Mouse (Mus musculus) heart, embryonic 11.5 days (tissue): ENCODE results near the gene Foxc2. TPM values are rescaled to one million over a fixed set of nuclear protein-coding genes. Genes with fewer than 3 reads are reported as not detected.
"Not testable (repeated sequence)": the region's sequence is repeated elsewhere in the genome, so short reads cannot be mapped to it uniquely, and the experiment has no call there.

Experiments
- ATAC-seq: fragments of 200-750 bp; cut with Nextera tagmentation; replicated peaks from 2 replicates; pipeline ENCODE4 v1.8.0; 2017; ENCODE audit warnings: moderate library complexity; ENCODE audit not compliant: insufficient number of reproducible peaks, low FRiP score, low TSS enrichment
- H3K27ac ChIP-seq: fragments of 300-500 bp; sonication (generic); 2 replicates; pipeline ENCODE4 v1.5.1; 2014; ENCODE audit warnings: mild to moderate bottlenecking, low read depth, low read length
- H3K27me3 ChIP-seq: fragments of 300-500 bp; sonication (generic); 2 replicates; pipeline ENCODE4 v1.6.1; 2014; ENCODE audit warnings: mild to moderate bottlenecking, low read length, mixed read lengths; ENCODE audit not compliant: control insufficient read depth, insufficient read depth
- H3K36me3 ChIP-seq: fragments of 300-500 bp; sonication (generic); 2 replicates; pipeline ENCODE4 v1.6.1; 2014; ENCODE audit warnings: mild to moderate bottlenecking, low read length, moderate library complexity, mixed read lengths; ENCODE audit not compliant: control insufficient read depth, insufficient read depth
- H3K4me1 ChIP-seq: fragments of 300-500 bp; sonication (generic); 2 replicates; pipeline ENCODE4 v1.6.1; 2014; ENCODE audit warnings: low read length; ENCODE audit not compliant: control insufficient read depth, insufficient read depth
- H3K4me2 ChIP-seq: fragments of 300-500 bp; sonication (generic); 2 replicates; pipeline ENCODE4 v1.6.1; 2014; ENCODE audit warnings: mild to moderate bottlenecking, moderate library complexity
- H3K4me3 ChIP-seq: fragments of 300-500 bp; sonication (generic); 2 replicates; pipeline ENCODE4 v1.5.1; 2014; ENCODE audit warnings: low read depth, low read length
- H3K9ac ChIP-seq: fragments of 300-500 bp; sonication (generic); 2 replicates; pipeline ENCODE4 v1.6.1; 2014; ENCODE audit warnings: mild to moderate bottlenecking, low read depth, low read length, moderate library complexity
- H3K9me3 ChIP-seq: fragments of 300-500 bp; sonication (generic); replicated peaks from 2 replicates; pipeline ENCODE4 v1.6.1; 2016; ENCODE audit warnings: low read length; ENCODE audit not compliant: control insufficient read depth
- WGBS: fragments of 180-500 bp; shearing (Covaris S2); extraction: QIAGEN DNeasy Blood & Tissue Kit; methylation state at CpG from one replicate; pipeline ENCODE4 v1.1.7; 2014; ENCODE audit not compliant: insufficient replicate concordance; 5-methylcytosine and 5-hydroxymethylcytosine counted together
- polyA plus RNA-seq: library from polyadenylated mRNA; unstranded; fragments of >200 nt; fragmentation: Nextera tagmentation; extraction: Ambion mirVana; gene quantifications from 2 replicates; pipeline ENCODE4 v1.2.1, GENCODE M21; 2014

Gene Foxc2
- polyA plus RNA-seq, 1 experiment from 2014 or later, result 12.7 TPM

- no peak for ATAC-seq
- Histone ChIP-seq H3K4me2 (no peak overlapping the region), H3K4me1 (no peaks in the 10 kb centered on the region; the same call in 1 of the 2 replicates), H3K4me3 (no peak overlapping the region), H3K9ac (no peak overlapping the region), H3K9me3 (0 out of 2 replicates have a peak, but pooled peaks cover 6% of the 10 kb centered on the region), H3K27me3 (peaks cover 3% of the 10 kb centered on the region; the same call in 1 of the 2 replicates), H3K27ac (no peak overlapping the region), H3K36me3 (peaks cover 2% of the 10 kb centered on the region; the same call in 1 of the 2 replicates)
- WGBS, result 88% methylated on average over 6 of the region's 6 CpGs
Measured at GRCm38 (mm10) chr8:121136856-121137255, 20.9 kb downstream of the Foxc2 start.

GRCm38 (mm10) chr8:121145457-121146134, 29.6 kb downstream of the Foxc2 start:
- not testable (repeated sequence) for H3K27ac ChIP-seq, H3K4me3 ChIP-seq, H3K4me2 ChIP-seq, H3K9ac ChIP-seq, H3K4me1 ChIP-seq, H3K9me3 ChIP-seq, H3K36me3 ChIP-seq, ATAC-seq
- H3K27me3 ChIP-seq, result peaks cover 14% of the 10 kb centered on the region
- 69% methylated on average over 4 of the region's 6 CpGs for WGBS

- WGBS, result 17% methylated on average over 8 of the region's 8 CpGs
- Histone ChIP-seq H3K9ac (0 out of 2 replicates have a peak overlapping the region, but pooled peaks have one; percentile 28), H3K4me1 (peaks cover 9% of the 10 kb centered on the region), H3K27ac (no peak overlapping the region), H3K27me3 (0 out of 2 replicates have a peak, but pooled peaks cover 3% of the 10 kb centered on the region), H3K36me3 (no peaks in the 10 kb centered on the region), H3K4me3 (no peak overlapping the region), H3K4me2 (no peak overlapping the region), H3K9me3 (no peaks in the 10 kb centered on the region)
- no peak for ATAC-seq
Measured at GRCm38 (mm10) chr8:121148573-121149083, 32.7 kb downstream of the Foxc2 start.

- no peak overlapping the region for H3K27ac ChIP-seq
- no peak overlapping the region for H3K9ac ChIP-seq
- WGBS, result 30% methylated on average over 12 of the region's 12 CpGs
- no peaks in the 10 kb centered on the region for H3K36me3 ChIP-seq
- no peak overlapping the region for H3K4me3 ChIP-seq
- no peaks in the 10 kb centered on the region for H3K9me3 ChIP-seq
- H3K4me1 ChIP-seq, result peaks cover 9% of the 10 kb centered on the region
- 0 out of 2 replicates have a peak, but pooled peaks cover 3% of the 10 kb centered on the region for H3K27me3 ChIP-seq
- no peak for ATAC-seq
- peak overlapping the region; percentile 22 for H3K4me2 ChIP-seq
Measured at GRCm38 (mm10) chr8:121152394-121152793, 36.4 kb downstream of the Foxc2 start.

- no peak overlapping the region for H3K27ac ChIP-seq
- H3K9ac ChIP-seq, result no peak overlapping the region
- ATAC-seq, result no peak
- H3K4me2 ChIP-seq, result no peak overlapping the region
- peaks cover 14% of the 10 kb centered on the region for H3K4me1 ChIP-seq
- H3K27me3 ChIP-seq, result peaks cover 7% of the 10 kb centered on the region
- 84% methylated on average over 7 of the region's 7 CpGs for WGBS
- no peak overlapping the region for H3K4me3 ChIP-seq
- no peaks in the 10 kb centered on the region for H3K9me3 ChIP-seq
- H3K36me3 ChIP-seq, result no peaks in the 10 kb centered on the region
Measured at GRCm38 (mm10) chr8:121156990-121157491, 41.1 kb downstream of the Foxc2 start.

GRCm38 (mm10) chr8:121158812-121159211, 42.8 kb downstream of the Foxc2 start:
- H3K27ac ChIP-seq, result no peak overlapping the region
- no peak for ATAC-seq
- H3K4me2 ChIP-seq, result no peak overlapping the region
- H3K9me3 ChIP-seq, result no peaks in the 10 kb centered on the region
- no peak overlapping the region for H3K9ac ChIP-seq
- peaks cover 7% of the 10 kb centered on the region for H3K27me3 ChIP-seq
- 50% methylated on average over 13 of the region's 13 CpGs for WGBS
- H3K4me3 ChIP-seq, result no peak overlapping the region
- H3K4me1 ChIP-seq, result peaks cover 18% of the 10 kb centered on the region
- H3K36me3 ChIP-seq, result no peaks in the 10 kb centered on the region

- ATAC-seq, result no peak
- H3K4me2 ChIP-seq, result no peak overlapping the region
- no peaks in the 10 kb centered on the region for H3K9me3 ChIP-seq
- peaks cover 24% of the 10 kb centered on the region for H3K4me1 ChIP-seq
- H3K4me3 ChIP-seq, result no peak overlapping the region
- WGBS, result 80% methylated on average over 5 of the region's 5 CpGs
- H3K9ac ChIP-seq, result no peak overlapping the region
- peaks cover 7% of the 10 kb centered on the region for H3K27me3 ChIP-seq
- no peaks in the 10 kb centered on the region for H3K36me3 ChIP-seq
- no peak overlapping the region for H3K27ac ChIP-seq
Measured at GRCm38 (mm10) chr8:121161437-121161836, 45.5 kb downstream of the Foxc2 start.

- no peaks in the 10 kb centered on the region for H3K36me3 ChIP-seq
- H3K27ac ChIP-seq, result no peak overlapping the region
- H3K4me2 ChIP-seq, result no peak overlapping the region
- H3K4me1 ChIP-seq, result peaks cover 24% of the 10 kb centered on the region
- ATAC-seq, result no peak
- H3K4me3 ChIP-seq, result no peak overlapping the region
- peaks cover 7% of the 10 kb centered on the region for H3K27me3 ChIP-seq
- no peak overlapping the region for H3K9ac ChIP-seq
- 62% methylated on average over 4 of the region's 4 CpGs for WGBS
- H3K9me3 ChIP-seq, result no peaks in the 10 kb centered on the region
Measured at GRCm38 (mm10) chr8:121162413-121162812, 46.4 kb downstream of the Foxc2 start.
